Mouse (Mus musculus) v-Abl transformed pro-B cells (cell line): Measurements from ENCODE around the gene Sco1.

Experiments
- in situ Hi-C, 2 experiments: fragments of 400-800 bp; cut with MboI; formaldehyde crosslinking; loops; one replicate each; pipeline ENCODE4 v1.15.1; 2025; ENCODE audit not compliant: unreplicated experiment in 2 of 2

Sco1 gene

DNA sequence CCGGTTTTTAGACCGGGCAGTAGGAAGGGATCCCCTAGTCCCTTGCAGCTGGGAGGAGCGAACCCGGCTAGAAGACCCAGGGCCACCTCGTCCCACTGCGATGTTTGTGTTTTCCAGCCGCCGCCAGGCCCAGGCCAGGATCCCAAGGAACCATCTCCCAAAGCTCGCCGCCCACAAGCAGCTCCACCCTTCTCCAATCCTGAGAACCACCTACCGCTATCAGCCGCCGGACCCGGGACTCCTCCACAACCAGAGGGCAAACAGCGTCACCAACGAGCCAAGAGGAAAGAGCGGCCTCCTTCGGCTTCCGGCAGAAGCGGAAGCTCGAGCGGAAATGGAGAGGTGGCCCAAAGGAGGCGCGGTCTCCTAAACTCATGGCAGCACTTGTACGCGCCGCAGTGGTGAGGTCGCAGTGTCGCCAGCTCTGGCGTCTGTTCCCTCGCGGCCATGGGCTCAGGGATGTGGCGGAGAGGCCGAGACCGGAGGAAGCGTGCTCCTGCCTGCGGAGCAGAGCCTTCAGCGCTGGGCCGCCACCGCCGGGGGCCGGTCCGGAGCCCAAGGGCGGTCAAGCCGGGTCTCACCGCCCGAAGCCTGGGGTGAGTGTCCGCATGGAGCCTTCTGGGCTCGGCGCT is at the start of gene Sco1, which contains the start of gene Adprm:
Sco1 (plus strand) TSS at position 350 of the 632 bp plus-strand sequence.
Adprm (minus strand) TSS at position 274 of the 632 bp plus-strand sequence.
- in situ Hi-C loops: no loop called here

DNA sequence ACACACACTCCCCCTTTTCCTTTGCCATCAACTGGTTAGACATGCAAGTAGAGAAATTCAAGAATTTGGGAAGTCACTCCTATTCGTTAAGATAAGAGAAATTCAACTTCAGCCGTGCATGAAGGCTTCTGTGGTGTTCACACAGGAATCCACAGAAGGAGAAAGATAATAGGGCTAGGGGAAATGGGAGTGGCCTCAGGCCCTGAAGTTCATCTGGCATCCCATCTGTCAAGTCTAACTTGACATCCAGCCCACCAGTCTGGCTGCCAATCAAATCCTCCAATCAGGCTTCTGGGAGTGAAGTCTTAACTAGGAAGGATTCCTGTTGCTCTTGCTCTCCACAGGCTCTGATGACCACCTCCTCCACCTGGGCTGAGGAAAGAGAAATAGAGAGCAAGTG is 49.6 kb upstream of the Sco1 start:
- in situ Hi-C loops: no loop called here

DNA sequence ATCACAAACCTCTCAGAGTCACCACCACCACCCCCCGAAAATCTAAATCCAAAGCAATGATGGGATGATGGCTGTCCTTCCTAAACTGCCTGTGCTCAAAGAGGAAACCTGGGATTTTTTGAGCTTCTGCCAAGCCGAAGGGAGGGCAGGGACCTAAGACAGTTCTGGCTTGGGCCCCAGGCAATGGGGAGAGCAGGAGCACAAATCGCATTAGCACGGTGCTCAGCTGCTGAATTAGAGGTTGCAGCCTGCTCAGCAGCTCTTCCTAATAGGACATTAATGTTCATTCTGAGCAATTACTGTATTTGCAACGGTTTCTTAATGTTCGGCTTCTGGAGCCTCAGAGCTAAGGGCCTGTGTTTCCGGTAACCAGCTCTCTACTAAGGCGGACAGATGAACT is 44.5 kb upstream of the Sco1 start:
- in situ Hi-C loops: no loop called here

DNA sequence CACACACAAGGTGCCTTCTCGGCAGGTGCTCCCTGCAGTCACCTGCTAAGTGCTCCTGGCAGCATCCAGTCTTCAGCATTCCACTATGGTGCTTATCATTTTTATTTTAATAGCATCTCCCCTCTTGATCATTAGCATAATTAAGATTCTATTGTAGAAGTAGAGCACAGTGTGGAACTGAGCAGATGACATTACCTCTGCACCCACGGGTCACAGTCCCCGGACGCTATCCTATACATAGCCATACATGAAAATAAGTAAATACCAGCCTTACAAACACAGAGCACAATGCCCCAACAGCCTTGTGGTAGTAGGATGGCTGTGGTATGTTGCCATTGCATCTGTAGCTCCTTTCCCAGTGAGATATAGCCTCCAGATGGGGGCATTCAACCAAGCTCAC is 43.9 kb upstream of the Sco1 start:
- in situ Hi-C loops: no loop called here

DNA sequence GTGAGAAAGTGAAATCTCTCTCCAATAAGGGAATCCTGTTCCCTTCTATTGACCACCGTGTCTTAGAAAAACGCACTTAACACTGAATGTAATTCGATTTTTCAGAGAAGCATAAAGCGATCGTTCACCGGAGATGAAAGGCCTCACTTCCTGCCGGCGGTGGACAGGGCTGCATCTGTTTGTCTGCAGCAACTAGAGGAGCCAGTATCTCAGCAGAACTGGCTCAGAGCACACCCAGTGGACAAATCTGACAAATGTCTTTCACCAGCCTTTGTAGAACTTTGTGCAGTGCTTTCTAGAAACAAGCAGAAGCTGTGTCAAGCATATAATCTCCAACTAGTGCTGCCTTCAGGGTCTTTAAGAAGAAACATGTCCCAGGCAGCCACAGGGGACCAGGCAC is 42.0 kb upstream of the Sco1 start:
- in situ Hi-C loops: no loop called here

DNA sequence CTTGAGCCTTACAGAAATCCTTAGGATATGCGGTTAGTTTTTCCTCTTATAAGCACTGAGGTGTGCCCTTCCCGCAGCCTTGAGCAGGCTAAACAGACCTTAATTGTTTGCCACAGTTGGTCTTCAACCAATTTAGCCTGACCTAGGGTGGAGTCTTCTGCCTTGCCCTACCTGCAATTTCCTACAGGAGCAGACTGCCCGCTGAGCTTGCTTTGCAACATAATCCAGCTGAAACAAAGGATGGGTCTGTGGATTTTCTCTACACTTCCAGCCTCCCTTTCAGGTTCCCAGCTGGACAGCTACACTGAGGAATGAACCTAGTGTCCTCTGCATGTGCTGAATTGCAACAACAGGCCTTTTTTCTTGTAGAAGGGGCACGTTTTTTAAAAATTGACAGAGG is 40.8 kb upstream of the Sco1 start:
- in situ Hi-C loops: no loop called here

DNA sequence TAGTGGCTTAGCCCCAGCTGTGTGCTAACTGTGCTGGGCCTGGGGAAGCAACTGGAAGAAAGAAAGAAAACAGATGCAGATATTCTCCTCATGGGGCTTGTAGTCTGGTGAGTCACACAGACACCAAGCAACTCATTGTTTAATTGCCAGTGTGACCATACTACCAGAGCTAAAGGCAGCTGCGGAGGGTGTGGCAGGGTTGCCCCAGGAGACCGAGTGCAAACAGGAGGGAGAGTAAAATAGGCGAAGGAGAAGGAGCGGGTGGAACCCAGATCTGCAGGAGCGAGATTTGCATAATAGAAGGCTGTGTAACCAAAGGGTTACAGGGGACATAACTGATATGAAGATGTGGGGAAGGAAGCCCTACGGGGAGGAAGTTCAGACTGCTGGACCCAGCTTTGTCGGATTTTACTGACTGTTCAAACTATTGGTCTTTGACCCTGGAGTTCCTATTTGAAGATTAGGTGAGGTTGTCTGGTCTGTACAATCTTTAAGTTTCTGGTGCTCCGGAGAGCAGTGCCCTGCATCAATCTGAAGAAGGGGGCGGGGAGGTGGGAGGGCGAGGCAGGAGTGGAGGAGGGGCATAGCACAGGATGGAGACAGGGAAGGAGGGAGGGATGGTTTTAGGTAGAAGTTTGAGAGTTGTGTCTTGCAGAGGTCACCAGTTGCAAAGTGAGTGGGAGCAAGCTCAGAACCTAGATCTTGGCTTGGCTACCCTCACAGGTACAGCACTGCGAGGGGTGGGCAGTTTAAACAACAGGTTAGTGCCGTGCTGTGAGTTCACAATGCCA is 34.5 kb upstream of the Sco1 start:
- in situ Hi-C loops: loop anchor here in 1 of 2 experiments (5.0 kb wide), 1 partner anchor 111 kb away; no protein-coding TSS in a partner anchor

DNA sequence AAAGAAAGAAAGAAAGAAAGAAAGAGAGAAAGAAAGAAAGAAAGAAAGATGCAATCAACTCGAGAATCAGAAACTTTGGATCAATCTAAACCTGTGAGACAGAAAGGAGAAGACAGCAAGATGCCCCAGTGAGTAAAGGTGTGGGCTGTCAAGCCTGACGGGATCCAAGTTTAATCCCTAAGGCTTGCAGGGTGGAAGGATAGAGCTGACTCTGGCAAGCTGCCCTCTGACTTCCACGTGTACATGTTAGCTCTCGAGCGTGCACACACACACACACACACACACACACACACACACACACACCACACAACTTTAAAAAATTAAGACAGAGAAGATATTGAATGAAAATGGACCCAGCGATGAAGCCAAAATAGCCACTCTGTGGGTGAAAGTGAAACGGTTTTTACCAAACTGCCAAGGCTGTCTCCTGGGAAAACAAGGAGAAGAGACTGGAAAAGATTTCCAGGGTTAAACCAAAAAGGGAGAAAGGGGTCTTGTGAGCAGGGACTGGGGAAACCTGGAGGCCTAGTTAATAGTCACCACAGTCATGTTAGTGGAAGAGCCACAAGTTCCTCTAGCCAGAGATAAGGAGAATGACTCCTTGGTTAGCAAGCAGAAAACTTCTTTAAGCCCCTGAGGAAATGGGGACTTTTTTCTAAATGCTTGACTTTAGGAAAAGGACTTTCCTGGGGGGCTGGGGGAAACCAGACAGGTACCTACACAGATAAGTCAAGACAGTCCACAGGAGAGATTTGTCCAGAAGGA is 32.6 kb upstream of the Sco1 start:
- in situ Hi-C loops: loop anchor here (5.0 kb wide), 1 partner anchor 113 kb away; no protein-coding TSS in a partner anchor

DNA sequence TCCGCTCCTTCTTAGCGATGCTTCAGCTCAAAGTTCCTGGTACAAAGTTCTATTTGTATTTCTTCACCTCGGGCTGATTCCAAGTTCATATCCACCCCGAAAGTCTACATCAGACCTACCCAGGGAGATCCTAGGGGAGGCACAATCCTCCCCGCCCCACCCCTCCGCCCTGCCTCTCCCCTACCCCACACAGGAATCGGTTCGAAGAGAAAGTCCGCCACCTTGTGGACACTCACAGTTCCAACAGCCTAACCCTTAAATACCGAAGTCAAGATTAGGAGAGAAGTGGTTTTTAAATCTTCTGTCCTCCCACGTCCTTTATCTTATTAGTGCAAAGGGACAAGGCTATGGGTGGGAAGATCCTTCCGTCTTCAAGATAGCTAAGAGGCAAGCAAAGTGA is 31.5 kb upstream of the Sco1 start:
- in situ Hi-C loops: loop anchor here in 1 of 2 experiments (5.0 kb wide), 1 partner anchor 114 kb away; no protein-coding TSS in a partner anchor

DNA sequence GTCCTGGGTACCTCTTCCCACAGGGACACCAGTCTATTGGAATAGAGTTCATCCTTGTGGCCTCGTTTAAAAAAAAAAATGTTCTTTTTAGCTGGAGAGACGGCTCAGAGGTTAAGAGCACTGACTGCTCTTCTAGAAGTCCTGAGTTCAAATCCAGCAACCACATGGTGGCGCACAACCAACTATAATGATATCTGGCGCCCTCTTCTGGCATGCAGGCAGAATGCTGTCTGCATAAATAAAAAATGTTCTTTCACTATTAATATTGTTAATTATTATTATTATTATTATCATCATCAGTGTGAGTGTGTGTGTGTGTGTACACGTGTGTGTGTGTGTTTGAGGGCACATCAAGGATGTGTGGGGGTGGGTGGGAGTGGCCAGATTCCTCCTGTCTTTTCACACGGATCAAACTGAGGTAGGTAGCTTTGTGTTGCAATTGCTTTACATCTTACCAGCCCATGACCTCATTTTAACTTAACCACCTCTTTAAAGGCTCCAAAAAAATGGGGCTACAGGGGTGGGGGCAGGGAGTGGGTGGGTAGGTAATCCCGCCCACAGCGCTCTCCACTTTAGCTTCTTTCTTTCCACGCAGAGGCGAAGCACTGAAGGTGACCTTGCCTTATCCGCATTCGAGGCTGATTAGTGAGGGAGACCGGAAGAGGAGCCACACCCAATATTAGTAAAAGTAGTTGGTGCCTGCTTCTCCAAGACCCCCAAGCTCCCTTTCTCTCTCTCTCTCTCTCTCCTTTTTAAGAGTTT is 29.9 kb upstream of the Sco1 start:
- in situ Hi-C loops: loop anchor here in 1 of 2 experiments (5.0 kb wide), 1 partner anchor 115 kb away; no protein-coding TSS in a partner anchor

DNA sequence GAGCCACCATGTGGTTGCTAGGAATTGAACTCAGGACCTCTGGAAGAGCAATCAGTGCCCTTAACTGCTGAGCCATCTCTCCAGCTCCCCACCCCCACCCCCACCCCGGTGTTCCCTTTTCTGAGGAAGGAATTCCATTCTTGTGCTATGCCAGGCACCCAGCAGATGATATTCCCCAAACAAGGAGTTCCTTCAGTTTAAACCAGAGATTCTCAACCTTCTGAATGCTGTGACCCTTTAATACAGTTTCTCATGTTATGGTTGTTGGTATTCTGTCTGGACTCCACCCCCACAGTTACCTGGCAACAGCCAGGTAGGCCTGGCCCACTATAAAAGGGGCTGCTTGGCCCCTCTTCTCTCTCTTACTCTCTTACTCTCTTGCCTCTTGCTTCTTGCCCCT is 29.3 kb upstream of the Sco1 start:
- in situ Hi-C loops: loop anchor here in 1 of 2 experiments (5.0 kb wide), 1 partner anchor 116 kb away; no protein-coding TSS in a partner anchor

DNA sequence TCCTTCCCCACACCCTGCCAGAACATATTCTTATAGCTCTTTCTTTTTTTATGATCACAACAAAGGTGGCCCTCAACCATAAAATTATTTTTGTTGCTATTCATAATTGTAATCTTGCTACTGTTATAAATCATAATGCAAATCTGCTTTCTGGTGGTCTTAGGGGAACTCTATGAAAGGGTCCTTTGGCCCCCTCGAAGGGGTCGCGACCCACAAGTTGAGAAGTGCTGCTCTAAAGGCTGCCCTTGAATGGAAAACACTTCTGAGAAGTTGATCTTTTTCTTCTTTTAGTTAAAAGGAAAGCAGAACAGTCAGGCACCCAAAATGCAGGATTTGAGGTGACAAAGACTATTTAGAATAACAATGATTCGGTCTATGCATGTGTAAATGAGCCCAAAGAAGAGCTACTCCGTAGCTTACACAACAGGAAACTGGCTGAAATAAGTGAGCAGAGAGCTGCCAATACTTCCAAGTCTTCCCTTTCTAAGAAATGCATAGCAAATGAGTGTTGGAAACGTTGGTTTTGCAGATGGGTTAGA is 28.6 kb upstream of the Sco1 start:
- in situ Hi-C loops: loop anchor here in 1 of 2 experiments (5.0 kb wide), 1 partner anchor 117 kb away; no protein-coding TSS in a partner anchor

DNA sequence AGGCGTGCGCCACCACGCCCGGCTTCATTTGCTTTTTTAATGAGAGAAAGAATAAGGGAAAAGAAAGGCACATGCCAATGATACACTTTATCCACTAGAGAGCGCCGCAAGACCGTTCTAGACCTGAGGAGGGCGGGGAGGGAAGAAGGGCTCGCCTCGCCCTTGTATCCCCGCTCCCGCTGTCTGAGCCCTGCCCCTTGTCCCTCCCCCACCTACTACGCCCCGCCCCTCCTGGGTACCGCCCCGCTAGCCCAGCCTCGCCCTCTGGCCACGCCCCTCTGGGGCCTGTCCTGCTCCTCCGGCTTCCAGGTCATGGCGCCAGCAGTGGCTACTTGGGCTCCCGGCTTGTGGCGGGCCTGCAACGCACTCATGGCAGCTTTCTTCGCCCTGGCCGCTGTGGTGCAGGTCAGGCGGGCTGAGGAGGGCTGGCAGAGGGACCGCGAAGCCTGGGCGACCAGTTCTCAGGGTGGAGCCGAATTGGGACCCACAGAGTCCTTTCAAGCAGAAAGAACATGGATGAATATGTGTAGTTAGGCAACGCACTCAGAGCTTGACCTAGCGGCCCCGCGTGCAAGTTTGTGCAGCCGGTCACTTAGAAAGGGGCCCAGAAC is 27.5 kb upstream of the Sco1 start, which contains the start of gene Tmem220:
Tmem220 (plus strand) TSS at position 288 of the 611 bp plus-strand sequence.
- in situ Hi-C loops: loop anchor here (5.0 to 25.0 kb wide), 3 partner anchors 57 to 1213 kb away; partner anchors contain the start of gene Zkscan6 (in 1 of the 2)

DNA sequence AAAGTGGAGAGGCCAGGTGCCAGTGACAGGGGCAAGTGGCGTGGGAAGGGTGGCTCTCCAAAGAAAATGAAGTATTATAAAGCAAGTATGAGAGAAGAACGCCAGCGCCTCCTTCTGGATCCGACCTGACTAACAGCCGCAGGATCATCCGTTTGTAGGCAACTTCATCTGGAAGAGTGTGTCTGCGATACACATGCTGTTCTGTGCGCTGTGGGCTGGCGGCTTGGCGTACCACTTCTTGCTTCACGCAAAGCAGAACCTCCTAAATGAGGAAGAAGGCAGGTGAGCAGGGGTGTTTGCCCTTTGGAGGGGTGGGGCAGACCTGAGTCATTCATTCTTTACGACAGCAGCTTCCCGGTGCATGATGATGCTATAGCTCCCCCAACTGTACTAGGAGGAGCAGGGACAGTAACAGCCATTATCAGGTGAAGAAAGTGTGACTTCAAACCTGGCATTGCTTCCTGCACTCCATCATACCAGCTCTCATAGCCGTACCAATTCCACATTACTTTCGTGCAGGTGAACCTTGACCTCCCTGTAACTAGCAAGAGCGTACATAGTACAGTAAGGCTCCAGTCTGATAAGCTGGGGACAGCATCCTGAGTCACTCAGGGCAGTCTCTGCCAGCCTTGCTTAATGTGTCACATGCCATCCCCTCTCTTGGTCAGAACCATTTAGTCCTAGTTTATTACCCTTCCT is 21.4 kb upstream of the Sco1 start:
- in situ Hi-C loops: loop anchor here in 1 of 2 experiments (25.0 kb wide), 1 partner anchor 1219 kb away; the partner anchor contains the start of gene Zkscan6

DNA sequence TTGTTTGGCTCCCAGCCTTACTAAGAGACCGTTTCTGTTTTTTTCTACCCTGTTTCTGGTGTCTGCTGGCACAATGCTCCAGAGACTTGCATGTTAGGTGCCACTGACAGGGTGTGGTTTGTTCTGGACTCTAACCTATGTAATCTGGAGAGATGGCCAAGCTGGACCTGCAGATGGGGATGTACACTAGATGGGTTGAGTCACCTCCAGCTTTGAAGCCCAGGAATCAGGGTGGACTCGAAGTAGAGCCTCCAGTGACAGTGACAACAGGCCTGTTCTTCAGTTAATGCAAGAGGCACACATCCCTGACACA is 20.9 kb upstream of the Sco1 start:
- in situ Hi-C loops: loop anchor here in 1 of 2 experiments (25.0 kb wide), 1 partner anchor 1219 kb away; the partner anchor contains the start of gene Zkscan6

DNA sequence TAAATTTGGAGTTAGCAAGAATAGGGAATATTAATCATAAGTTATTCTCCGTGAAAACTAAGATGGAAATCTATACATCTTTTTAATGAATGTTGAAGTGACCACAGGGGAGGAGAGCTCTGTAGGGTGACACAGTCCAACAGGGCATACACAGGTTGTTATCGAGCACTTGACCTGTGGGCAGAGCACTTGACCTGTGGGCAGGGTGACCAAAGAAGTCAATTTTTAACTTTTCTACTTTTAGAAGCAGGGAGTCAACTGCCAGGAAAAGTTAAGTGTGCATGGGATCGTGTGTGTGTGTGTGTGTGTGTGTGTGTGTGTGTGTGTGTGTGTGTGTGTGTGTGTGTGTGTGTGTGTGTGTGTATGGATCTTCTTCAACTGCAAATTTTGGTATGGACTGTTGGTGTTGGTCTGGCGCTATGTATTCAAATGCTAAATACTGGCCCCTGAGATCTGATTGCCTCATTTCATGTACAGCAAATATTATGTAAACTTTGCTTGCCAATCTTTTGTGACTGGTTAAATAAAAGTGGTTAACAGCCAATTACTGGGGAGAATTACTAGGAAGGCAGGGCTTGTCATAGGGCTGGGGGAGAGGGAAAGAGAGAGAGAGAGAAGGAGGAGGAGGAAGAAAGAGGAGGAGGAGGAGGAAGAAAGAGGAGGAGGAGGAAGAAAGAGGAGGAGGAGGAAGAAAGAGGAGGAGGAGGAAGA is 17.5 kb upstream of the Sco1 start:
- in situ Hi-C loops: loop anchor here in 1 of 2 experiments (25.0 kb wide), 1 partner anchor 1223 kb away; the partner anchor contains the start of gene Zkscan6

DNA sequence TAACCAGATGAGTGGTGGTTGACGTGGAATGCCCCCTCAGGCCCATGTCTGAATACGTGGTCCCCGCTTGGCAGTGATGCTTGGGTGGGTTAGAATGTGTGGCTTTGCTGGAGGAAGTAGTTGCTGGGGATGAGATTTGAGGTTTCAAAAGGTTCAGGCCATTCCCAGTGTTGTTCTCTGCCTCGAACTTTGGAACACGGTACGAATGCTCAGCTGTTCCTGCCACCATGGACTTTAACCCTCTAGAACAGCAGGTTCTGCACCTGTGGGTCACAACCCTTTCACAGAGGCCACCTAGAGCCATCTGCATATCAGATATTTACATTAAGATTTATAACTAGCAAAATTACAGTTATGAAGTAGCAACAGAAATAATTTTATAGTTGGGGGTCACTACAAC is 16.2 kb upstream of the Sco1 start:
- in situ Hi-C loops: loop anchor here in 1 of 2 experiments (25.0 kb wide), 1 partner anchor 1224 kb away; the partner anchor contains the start of gene Zkscan6

DNA sequence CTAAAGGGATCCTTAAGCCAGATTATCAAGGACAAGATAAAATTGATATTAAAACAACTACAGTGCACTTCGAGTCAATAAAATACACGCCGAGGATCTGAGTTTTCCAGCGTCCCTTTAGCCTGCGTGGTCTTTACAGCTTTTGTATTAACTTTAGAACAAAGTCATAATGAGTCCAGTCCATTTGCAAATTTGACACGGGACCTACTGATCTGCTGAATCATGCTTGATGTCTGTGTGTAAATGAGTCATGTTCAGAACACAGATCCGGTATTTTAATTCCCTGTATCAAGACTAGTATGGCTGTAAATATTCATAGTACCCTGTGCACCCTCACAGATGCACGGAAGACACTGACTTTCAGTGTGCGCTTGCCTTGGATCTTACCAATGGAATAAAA is 15.6 kb upstream of the Sco1 start:
- in situ Hi-C loops: loop anchor here in 1 of 2 experiments (25.0 kb wide), 1 partner anchor 1225 kb away; the partner anchor contains the start of gene Zkscan6
